Mouse (Mus musculus) stomach, adult 2 months (tissue): Measurements from ENCODE around the gene Ugt2b38. TPM values are rescaled to one million over a fixed set of nuclear protein-coding genes. Genes with fewer than 3 reads are reported as not detected.

ENCODE experiments used
- polyA plus RNA-seq: library from polyadenylated mRNA; depleted of rRNA; stranded (reverse); fragments of >200 nt; gene quantifications from 2 replicates; pipeline ENCODE4 v1.2.3, GENCODE M21; 2012; rRNA removed

Gene Ugt2b38
- polyA plus RNA-seq = not detected in 2 replicates

DNA sequence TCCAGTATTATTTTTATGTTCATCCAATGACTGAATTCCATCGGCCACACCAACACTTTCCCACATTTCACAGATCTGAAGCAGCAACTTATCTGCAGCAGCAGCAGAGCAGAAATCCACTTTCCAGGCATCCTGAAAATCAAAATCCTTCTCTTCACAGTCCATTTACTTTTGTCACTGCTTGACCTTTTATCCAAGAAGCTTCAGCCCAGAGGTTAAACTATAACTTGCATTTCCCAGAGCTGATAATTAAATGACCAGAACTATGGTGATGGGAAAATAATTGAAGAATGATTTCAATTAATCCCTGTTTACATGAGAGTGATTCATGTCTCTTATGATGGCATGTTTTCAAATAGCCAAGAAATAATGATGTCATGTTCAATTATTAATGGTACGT is at the start of gene Ugt2b38:
Gene Ugt2b38, minus strand, starts transcription at position 163 of the 400 bp plus-strand sequence.

Other genes starting within 250 kb of the Ugt2b38 start
- not detected in 2 replicates for gene Ugt2b37, start 169.4 kb downstream of the Ugt2b38 start, polyA plus RNA-seq
- 0.11 and 0.24 TPM in 2 replicates for gene Ugt2a3, start 87.0 kb downstream of the Ugt2b38 start, polyA plus RNA-seq
- not detected in 2 replicates for gene Ugt2a2, start 58.1 kb upstream of the Ugt2b38 start, polyA plus RNA-seq
- gene Gm43638, start 62.6 kb upstream of the Ugt2b38 start, polyA plus RNA-seq = not detected in 2 replicates
- gene Ugt2a1, start 66.7 kb upstream of the Ugt2b38 start, polyA plus RNA-seq = not detected in 2 replicates
- gene Sult1b1, start 114.0 kb upstream of the Ugt2b38 start, polyA plus RNA-seq = 0.52 and 0.95 TPM in 2 replicates
- gene Sult1d1, start 144.8 kb upstream of the Ugt2b38 start, polyA plus RNA-seq = 0.15 and 0.25 TPM in 2 replicates
- gene Sult1e1, start 167.4 kb upstream of the Ugt2b38 start, polyA plus RNA-seq = not detected in 2 replicates
- gene Csn1s1, start 242.0 kb upstream of the Ugt2b38 start, polyA plus RNA-seq = not detected in 2 replicates